Mouse (Mus musculus): Measurements from ENCODE around the gene Ctdsp2. TPM values are rescaled to one million over a fixed set of nuclear protein-coding genes. Genes with fewer than 3 reads are reported as not detected.

The Ctdsp2 gene
- polyA plus RNA-seq (2015; fragmentation: Nextera tagmentation; extraction: Ambion mirVana), result 15.7 and 25.4 TPM in 2 replicates

DNA sequence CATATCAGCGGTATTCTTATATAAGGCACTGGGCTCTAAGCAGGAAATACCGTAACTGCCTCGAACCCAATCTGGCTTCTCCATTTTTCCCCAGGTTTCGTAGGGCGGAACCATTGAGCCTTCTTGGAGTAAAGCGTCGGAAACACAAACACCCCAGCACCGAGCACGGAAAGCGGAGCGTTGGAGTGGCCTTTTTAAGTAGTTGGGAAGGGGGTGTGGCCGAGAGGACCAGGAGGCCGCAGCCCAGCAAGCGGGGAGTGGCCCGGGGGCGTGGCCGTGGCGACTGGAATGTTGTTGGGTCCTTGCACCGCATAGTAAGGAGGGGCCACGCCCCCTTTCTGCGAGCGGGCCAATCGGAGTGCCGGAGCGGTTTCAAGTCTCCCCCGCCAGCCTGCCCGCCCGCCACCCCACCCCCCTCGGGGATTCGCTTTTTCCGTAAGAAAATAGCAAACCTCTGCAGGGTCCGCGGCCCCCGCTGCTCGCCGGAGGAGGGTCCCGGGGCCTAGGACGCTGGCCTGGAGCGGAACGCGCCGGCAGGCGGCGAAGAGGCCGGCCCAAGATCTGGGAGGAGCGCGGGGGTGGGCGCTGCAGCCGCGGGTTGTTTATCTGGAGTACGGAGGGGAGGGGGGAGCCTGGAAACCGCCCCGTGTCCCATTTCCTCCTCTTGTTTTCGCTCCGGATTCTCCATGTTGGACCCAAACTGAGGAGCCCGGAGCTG is at the start of gene Ctdsp2:
Gene Ctdsp2, plus strand, starts transcription at position 441 of the 718 bp plus-strand sequence.
- H3K27ac ChIP-seq (replicated peaks), result peak within 1 kb of the TSS; percentile 100

DNA sequence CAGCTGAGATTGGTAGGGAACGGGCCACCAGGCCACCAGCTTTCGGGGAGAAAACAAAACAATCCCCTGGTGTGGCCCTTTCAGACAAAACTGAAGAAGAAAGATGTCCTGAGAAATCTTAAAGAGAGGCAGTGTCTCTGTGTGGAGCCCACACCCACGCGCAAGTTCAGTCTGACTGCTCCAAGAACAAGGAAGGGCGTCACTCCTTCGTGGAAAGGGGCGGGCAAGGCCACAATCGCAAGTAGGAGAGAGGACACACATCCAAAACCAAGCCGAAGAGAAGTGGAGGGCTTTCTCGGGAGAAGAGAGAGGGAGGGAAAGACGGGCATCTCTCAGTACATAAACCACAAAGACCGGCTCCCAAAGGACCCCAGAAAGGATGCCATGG is 49.7 kb upstream of the Ctdsp2 start:
- H3K27ac ChIP-seq (replicated peaks), result peak overlapping the region; percentile 72
- H3K4me2 ChIP-seq, result peak overlapping the region; percentile 97
- H3K4me3 ChIP-seq (replicated peaks), result peak overlapping the region; percentile 55
- no peaks in the 10 kb centered on the region for H3K9me3 ChIP-seq (replicated peaks)
- H3K9ac ChIP-seq (replicated peaks), result peak overlapping the region; percentile 63
- no peak for ATAC-seq (ENCODE audit: low FRiP score)
- peaks cover 57% of the 10 kb centered on the region for H3K4me1 ChIP-seq
- peaks cover 3% of the 10 kb centered on the region; the same call in 1 of the 2 replicates for H3K27me3 ChIP-seq (replicated peaks)
- WGBS, result 20% methylated on average over 12 of the region's 12 CpGs
- no peaks in the 10 kb centered on the region for H3K36me3 ChIP-seq

More for the DNA sequence above, at the start of gene Ctdsp2:
- WGBS, result under 1% methylated on average over 47 of the region's 56 CpGs
- Histone ChIP-seq H3K4me2 (peak within 1 kb of the TSS; percentile 90), H3K4me1 (peaks cover 43% of the 10 kb centered on the region), H3K4me3 (replicated peaks) (peak within 1 kb of the TSS; percentile 91), H3K9ac (replicated peaks) (peak within 1 kb of the TSS; percentile 77), H3K9me3 (replicated peaks) (no peaks in the 10 kb centered on the region), H3K36me3 (no peaks in the 10 kb centered on the region), H3K27me3 (replicated peaks) (0 out of 2 replicates have a peak, but pooled peaks cover 2% of the 10 kb centered on the region)
- peak; percentile 93 for ATAC-seq (ENCODE audit: low FRiP score)

DNA sequence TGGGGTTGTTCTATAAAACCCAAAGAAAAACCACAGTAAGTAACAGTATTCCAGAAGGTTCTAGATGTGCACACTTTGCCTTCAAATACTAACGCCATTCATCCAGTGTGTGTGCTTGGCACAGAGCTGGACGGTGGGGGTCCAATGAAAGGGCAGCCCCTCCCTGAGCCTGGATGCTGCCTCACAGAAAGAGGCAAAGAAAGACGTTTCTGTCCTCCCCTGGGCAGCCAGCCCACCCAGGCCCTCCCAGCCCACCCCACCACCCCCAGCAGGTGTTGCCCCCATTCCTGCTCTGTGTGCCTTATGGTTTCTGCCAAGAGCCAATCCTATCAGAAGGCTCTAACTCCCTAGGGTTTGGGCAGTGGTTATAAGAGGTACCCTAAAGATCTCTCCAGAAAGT is 49.0 kb upstream of the Ctdsp2 start:
- Histone ChIP-seq H3K9ac (replicated peaks) (no peak overlapping the region), H3K27me3 (replicated peaks) (peaks cover 3% of the 10 kb centered on the region; the same call in 1 of the 2 replicates), H3K36me3 (no peaks in the 10 kb centered on the region), H3K27ac (replicated peaks) (peak overlapping the region; percentile 72), H3K9me3 (replicated peaks) (no peaks in the 10 kb centered on the region), H3K4me3 (replicated peaks) (no peak overlapping the region), H3K4me2 (no peak overlapping the region), H3K4me1 (peaks cover 57% of the 10 kb centered on the region)
- peak; percentile 22; the same call in 1 of the 2 replicates for ATAC-seq (ENCODE audit: low FRiP score)
- 35% methylated on average over 3 of the region's 3 CpGs for WGBS

DNA sequence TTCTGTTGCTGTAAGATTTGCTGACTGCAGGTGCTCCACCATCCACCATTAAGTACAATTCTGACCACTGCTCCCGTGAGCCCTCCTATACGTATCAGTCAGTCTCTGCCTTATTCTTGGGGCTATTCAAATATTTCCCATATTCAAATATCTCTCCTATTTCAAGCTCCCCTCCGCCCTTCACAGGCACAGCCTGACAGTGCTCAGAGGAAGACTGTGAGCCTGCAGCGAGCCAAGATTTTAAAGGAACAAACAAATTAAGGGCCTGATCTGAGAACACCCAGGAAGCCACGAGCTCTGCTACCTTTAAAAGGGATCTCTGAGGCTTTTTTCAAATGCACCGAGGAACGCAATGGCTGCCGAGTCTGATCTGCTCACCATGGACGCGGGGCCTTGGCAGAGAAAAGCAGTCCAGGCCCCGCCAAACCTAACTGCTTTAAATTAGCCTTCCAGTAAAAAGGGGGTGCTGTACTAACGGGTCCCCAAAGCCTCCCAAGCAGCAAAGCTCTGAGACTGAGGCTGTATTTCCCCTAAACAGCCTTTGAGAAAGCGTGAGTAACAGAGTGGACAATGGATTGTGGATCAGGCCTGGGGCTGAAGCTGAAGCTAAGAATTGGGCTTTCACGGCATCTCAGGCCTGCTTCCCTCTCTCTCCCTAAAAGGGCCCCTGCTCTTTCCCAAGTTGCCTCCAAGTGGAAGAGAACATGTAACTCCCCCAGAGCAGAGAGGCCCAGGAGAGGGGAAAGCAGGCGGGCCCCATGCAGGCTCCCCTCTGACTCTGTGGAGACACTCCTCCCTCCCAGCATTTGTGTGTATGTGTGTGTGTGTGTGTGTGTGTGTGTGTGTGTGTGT is 48.0 kb upstream of the Ctdsp2 start:
- H3K36me3 ChIP-seq, result no peaks in the 10 kb centered on the region
- H3K4me2 ChIP-seq, result peak overlapping the region; percentile 0; the same call in 1 of the 2 replicates
- no peaks in the 10 kb centered on the region for H3K9me3 ChIP-seq (replicated peaks)
- H3K4me3 ChIP-seq (replicated peaks), result no peak overlapping the region
- no peak for ATAC-seq (ENCODE audit: low FRiP score)
- H3K27ac ChIP-seq (replicated peaks), result peak overlapping the region; percentile 72
- WGBS, result 39% methylated on average over 15 of the region's 15 CpGs
- peaks cover 57% of the 10 kb centered on the region for H3K4me1 ChIP-seq
- no peak overlapping the region; the same call in 1 of the 2 replicates for H3K9ac ChIP-seq (replicated peaks)
- H3K27me3 ChIP-seq (replicated peaks), result peaks cover 3% of the 10 kb centered on the region; the same call in 1 of the 2 replicates

DNA sequence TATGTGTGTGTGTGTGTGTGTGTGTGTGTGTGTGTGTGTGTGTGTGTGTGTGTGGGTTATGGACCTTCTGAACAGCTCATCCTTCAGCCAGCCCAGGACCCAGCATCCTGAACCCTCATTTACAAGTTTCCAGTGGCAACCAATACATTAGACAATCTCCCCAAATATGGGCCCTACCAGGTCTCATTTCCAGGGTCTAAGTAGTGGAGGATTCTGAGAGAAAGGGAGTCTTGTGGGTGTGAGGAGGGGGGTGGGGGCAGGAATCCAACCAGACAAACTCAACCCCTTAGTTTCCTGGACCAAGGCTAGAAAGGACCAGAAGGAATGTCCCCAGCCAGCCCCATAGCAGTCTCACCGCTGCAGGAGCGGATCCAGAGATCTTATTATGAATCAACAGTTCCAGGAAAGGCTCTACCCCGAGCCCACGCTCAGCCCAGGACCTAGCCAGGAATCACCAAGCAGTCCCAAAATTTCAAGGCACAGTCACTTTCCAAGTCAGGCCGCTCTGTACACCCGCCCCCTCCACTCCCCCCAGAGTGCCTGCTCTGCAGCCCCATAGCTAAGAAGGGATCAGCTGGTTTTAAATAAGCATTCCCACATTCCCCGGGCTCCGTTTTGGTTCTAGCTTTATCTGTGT is 47.3 kb upstream of the Ctdsp2 start:
- Histone ChIP-seq H3K4me3 (replicated peaks) (no peak overlapping the region), H3K9ac (replicated peaks) (no peak overlapping the region), H3K27me3 (replicated peaks) (no peaks in the 10 kb centered on the region; the same call in 1 of the 2 replicates), H3K9me3 (replicated peaks) (no peaks in the 10 kb centered on the region), H3K4me1 (peaks cover 51% of the 10 kb centered on the region), H3K36me3 (no peaks in the 10 kb centered on the region), H3K27ac (replicated peaks) (peak overlapping the region; percentile 72), H3K4me2 (no peak overlapping the region)
- no peak for ATAC-seq (ENCODE audit: low FRiP score)
- 79% methylated on average over 8 of the region's 8 CpGs for WGBS

DNA sequence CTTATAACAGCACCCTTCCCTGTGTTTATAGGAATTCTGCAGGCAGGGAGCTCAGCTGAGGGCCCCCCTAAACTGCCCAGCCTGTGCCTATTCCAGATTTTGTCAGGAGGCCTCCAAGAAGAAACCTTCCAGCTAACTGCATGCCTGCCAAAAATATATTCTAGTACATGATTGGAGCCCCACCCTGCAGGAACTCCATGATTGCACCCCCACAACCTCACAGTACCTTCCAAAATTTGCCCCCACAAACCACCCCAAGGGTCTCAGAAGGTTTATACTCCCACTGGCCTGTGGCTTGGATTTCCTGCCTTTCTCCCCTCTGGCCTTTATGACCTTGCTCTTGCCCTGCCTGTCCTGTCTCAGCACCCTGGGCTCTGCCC is 46.8 kb upstream of the Ctdsp2 start:
- Histone ChIP-seq H3K36me3 (no peaks in the 10 kb centered on the region), H3K9me3 (replicated peaks) (no peaks in the 10 kb centered on the region), H3K4me2 (no peak overlapping the region), H3K4me1 (peaks cover 49% of the 10 kb centered on the region), H3K4me3 (replicated peaks) (no peak overlapping the region), H3K27me3 (replicated peaks) (no peaks in the 10 kb centered on the region), H3K9ac (replicated peaks) (no peak overlapping the region), H3K27ac (replicated peaks) (peak overlapping the region; percentile 72)
- ATAC-seq (ENCODE audit: low FRiP score), result no peak

DNA sequence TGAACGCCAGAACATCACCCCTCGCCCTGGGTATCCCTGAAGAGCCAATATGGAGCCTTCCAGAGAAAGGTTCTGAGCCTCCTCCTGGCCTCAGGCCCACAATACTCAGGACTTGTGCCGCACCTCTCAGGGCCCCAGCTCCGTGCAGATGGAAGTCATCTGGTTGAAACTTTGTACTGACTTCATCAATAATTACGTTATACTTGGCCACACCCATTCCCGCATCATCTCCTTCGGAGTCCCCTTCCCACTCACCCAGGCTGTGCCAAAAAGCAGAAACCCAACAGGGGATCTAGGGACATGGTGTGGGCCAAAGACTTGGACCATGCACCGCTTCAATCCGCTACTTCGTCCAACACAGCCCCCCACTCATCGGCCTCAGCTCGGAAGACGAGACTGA is 44.0 kb upstream of the Ctdsp2 start:
- Histone ChIP-seq H3K9ac (replicated peaks) (no peak overlapping the region), H3K4me1 (peaks cover 21% of the 10 kb centered on the region), H3K4me3 (replicated peaks) (no peak overlapping the region), H3K9me3 (replicated peaks) (no peaks in the 10 kb centered on the region), H3K36me3 (no peaks in the 10 kb centered on the region), H3K4me2 (no peak overlapping the region), H3K27ac (replicated peaks) (no peak overlapping the region), H3K27me3 (replicated peaks) (no peaks in the 10 kb centered on the region)
- WGBS, result 93% methylated on average over 13 of the region's 13 CpGs
- no peak for ATAC-seq (ENCODE audit: low FRiP score)

DNA sequence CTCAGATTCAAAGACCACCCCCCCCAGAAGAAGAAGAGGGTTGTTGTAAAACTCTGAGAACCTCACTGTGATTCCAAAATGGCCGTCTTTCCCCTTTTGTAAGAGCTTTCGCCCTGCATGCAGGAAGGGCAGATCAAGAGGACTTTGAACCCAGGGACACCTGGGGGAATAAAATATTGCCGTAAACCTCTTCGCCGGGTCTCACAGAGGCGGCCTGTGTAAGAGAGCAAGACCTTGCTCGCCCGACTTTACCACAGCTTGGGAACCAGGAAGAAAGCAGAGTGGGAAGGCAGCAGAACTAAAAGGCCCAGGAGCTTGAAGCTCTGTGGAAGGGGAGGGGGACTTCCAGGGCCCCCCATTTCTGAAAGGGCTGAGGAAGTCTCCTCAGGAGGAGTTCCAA is 43.4 kb upstream of the Ctdsp2 start:
- Histone ChIP-seq H3K4me1 (peaks cover 16% of the 10 kb centered on the region), H3K4me3 (replicated peaks) (no peak overlapping the region), H3K27me3 (replicated peaks) (no peaks in the 10 kb centered on the region), H3K9ac (replicated peaks) (no peak overlapping the region), H3K9me3 (replicated peaks) (no peaks in the 10 kb centered on the region), H3K4me2 (no peak overlapping the region), H3K36me3 (no peaks in the 10 kb centered on the region), H3K27ac (replicated peaks) (peak overlapping the region; percentile 10; the same call in 1 of the 2 replicates)
- ATAC-seq (ENCODE audit: low FRiP score), result no peak
- 74% methylated on average over 8 of the region's 8 CpGs for WGBS

DNA sequence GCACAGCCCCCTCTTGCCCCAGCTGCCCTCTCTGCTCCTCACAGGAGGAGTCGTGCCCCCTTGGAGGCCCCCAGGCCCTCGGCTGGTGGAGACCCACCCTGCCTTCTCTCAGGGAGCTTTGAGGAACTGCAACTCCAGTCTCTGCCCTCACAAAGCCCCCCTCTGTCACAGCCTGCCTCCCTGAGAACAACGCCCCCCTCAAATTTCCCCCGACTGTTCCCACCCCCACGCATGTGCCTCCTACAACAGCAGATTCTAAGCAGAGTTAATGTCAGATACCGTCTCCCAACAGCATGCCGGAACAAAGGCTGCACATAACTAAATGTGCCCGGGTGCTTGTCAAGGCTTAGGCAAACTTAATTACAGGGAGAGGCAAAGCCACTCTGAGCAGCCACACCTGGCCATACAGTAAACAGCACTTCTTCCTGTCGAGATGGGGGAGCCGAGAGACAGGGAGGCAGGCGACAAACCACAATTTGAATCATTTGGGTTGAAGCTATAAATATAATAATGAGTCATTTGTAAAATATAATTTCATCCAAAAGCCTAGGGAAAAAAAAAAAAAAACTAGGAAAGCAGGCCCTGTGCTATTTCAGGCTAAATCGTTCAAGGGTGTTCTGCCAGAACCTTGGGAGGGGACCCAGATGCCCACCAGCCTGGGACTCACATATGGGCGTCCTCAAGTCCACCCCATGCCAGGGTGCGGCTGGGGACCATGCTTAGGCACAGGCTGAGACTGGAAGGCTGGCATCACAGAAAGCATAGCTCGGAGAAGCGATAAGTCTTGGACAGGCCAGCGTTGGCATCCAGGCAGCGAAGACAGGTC is 42.7 kb upstream of the Ctdsp2 start:
- H3K4me3 ChIP-seq (replicated peaks), result no peak overlapping the region
- no peaks in the 10 kb centered on the region for H3K27me3 ChIP-seq (replicated peaks)
- no peak overlapping the region for H3K4me2 ChIP-seq
- H3K9ac ChIP-seq (replicated peaks), result peak overlapping the region; percentile 20; the same call in 1 of the 2 replicates
- H3K36me3 ChIP-seq, result no peaks in the 10 kb centered on the region
- H3K27ac ChIP-seq (replicated peaks), result peak overlapping the region; percentile 10; the same call in 1 of the 2 replicates
- ATAC-seq (ENCODE audit: low FRiP score), result no peak
- 64% methylated on average over 18 of the region's 18 CpGs for WGBS
- peaks cover 10% of the 10 kb centered on the region for H3K4me1 ChIP-seq
- no peaks in the 10 kb centered on the region for H3K9me3 ChIP-seq (replicated peaks)

DNA sequence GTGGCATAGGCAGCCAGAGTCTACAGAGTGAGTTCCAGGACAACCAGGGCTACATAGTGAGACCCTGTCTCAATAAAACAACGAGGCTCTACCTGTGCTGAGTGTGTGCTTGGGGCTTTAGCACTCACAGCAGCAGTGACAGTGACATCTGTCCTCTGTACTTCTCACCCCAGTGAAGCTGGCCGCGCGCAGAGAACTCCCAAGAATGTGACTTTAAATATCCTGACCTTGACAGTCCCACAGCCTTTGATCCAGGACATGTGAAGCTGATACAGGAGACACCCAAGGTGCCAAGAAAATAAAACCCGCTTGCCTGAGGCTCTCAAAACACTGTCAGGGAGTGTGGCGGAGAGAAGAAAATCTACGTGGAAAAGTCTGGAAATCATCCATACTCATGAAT is 37.6 kb upstream of the Ctdsp2 start:
- H3K36me3 ChIP-seq, result no peaks in the 10 kb centered on the region
- no peak overlapping the region for H3K27ac ChIP-seq (replicated peaks)
- H3K4me2 ChIP-seq, result no peak overlapping the region
- no peaks in the 10 kb centered on the region for H3K4me1 ChIP-seq
- no peaks in the 10 kb centered on the region for H3K27me3 ChIP-seq (replicated peaks)
- H3K9ac ChIP-seq (replicated peaks), result no peak overlapping the region
- WGBS, result 80% methylated on average over 7 of the region's 7 CpGs
- ATAC-seq (ENCODE audit: low FRiP score), result no peak
- no peak overlapping the region for H3K4me3 ChIP-seq (replicated peaks)
- 0 out of 2 replicates have a peak, but pooled peaks cover 1% of the 10 kb centered on the region for H3K9me3 ChIP-seq (replicated peaks)

DNA sequence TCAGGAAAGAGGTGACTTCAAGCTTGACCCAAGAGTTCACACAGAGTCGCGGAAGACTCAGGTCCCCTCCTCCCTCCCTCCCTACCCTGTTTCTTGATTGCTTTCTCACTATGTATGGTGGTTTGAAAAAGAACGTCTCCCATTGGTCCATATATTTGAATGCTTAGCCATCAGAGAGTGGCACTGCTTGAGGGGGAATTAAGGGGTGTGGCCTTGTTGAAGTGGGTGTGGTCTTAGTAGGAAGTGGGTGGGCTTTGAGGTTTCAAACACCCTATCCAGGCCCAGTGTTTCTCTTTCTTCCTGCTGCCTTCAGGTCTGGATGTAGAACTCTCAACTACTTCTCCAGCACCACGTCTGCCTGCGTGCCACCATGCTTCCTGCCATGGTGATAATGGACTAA is 33.0 kb upstream of the Ctdsp2 start:
- no peaks in the 10 kb centered on the region for H3K27me3 ChIP-seq (replicated peaks)
- ATAC-seq (ENCODE audit: low FRiP score), result no peak
- 88% methylated on average over 5 of the region's 5 CpGs for WGBS
- no peak overlapping the region for H3K4me3 ChIP-seq (replicated peaks)
- H3K27ac ChIP-seq (replicated peaks), result no peak overlapping the region
- no peaks in the 10 kb centered on the region for H3K4me1 ChIP-seq
- no peaks in the 10 kb centered on the region for H3K36me3 ChIP-seq
- no peak overlapping the region for H3K9ac ChIP-seq (replicated peaks)
- H3K9me3 ChIP-seq (replicated peaks), result 0 out of 2 replicates have a peak, but pooled peaks cover 2% of the 10 kb centered on the region
- H3K4me2 ChIP-seq, result no peak overlapping the region
